Mouse (Mus musculus): Measurements from ENCODE around the gene Eno3. TPM values are rescaled to one million over a fixed set of nuclear protein-coding genes. Genes with fewer than 3 reads are reported as not detected.
A peak's percentile ranks its signal among the peaks of the same experiment; 100 is the strongest.

The Eno3 gene
- polyA plus RNA-seq, 1 experiment from 2014 or later, result 9.6 TPM

DNA sequence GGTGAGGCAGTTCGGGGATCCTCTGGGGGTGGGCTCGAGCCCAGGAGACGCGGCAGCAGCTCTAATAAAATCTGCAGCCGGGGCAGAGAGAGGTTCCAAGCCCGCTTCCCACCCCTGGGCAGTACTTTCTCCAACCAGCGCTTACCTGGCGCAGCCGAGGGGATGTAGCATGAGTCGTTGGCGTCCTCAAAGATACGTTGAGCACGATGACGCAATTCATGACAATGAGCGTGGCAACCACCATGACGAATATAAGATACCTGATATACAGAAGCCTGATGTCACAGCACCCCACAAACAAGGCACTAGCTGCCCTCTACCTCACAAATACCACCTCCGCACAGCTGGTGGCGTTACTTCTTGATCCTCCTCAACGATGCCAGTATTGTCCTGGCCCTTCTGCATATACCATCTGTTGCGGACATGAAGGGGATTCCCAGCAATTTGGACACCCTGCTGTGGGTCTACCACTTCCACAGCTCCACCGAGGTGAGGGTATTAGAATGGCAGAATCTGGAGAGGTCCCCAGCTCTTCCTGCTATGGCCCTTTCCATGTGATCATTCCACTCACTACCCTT is 41.4 kb upstream of the Eno3 start, which contains the start of gene 4930544D05Rik:
Gene 4930544D05Rik, plus strand, starts transcription at position 333 of the 578 bp plus-strand sequence.
- peak within 1 kb of the TSS; percentile 41 for H3K4me3 ChIP-seq (ENCODE audit: low read depth, low read length)
- no peaks in the 10 kb centered on the region for H3K9me3 ChIP-seq (ENCODE audit: control insufficient read depth, low read length)
- peak within 1 kb of the TSS; percentile 72 for H3K4me2 ChIP-seq (replicated peaks; ENCODE audit: low read depth)
- WGBS, result 18% methylated on average over 21 of the region's 21 CpGs
- no peak for ATAC-seq (ENCODE audit: low FRiP score, low TSS enrichment)
- H3K9ac ChIP-seq (ENCODE audit: low read length), result peak within 1 kb of the TSS; percentile 56
- H3K4me1 ChIP-seq (replicated peaks; ENCODE audit: control insufficient read depth, insufficient read depth), result no peaks in the 10 kb centered on the region
- DNase-seq (ENCODE audit: low spot score), result no peak
- H3K27ac ChIP-seq (replicated peaks), result peak within 1 kb of the TSS; percentile 67
- no peaks in the 10 kb centered on the region for H3K27me3 ChIP-seq (ENCODE audit: control insufficient read depth, insufficient read depth, low read length)
- peaks cover 3% of the 10 kb centered on the region; the same call in 1 of the 2 replicates for H3K36me3 ChIP-seq (ENCODE audit: control insufficient read depth, insufficient read depth, low read length)
- TF ChIP-seq EP300 (optimal IDR thresholded peaks at IDR 0.05) (no peak), CTCF (IDR thresholded peaks at IDR 0.05; ENCODE audit: low read depth) (no peak)

DNA sequence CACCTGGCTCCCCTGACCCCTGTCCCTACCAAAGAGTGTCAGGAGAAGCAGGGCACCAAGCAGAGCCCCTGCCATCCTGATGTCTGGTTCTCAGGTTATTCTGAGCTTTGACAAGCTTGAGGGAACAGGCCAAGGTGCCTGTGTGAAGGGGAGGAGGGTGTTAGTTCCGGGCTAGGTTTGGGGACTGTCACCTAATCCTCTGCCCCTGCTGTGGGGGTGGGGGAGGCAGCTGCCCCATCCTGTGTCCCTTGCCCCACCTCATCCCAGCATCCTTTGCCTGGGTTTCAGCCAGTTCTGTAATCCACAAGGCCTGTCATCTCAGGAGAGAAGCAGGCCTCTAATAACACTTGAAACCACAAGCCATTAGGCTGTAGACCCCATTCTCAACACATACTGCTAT is 37.9 kb upstream of the Eno3 start, which contains the start of gene Chrne:
Gene Chrne, minus strand, starts transcription at position 116 of the 400 bp plus-strand sequence.
- Histone ChIP-seq H3K4me1 (replicated peaks; ENCODE audit: control insufficient read depth, insufficient read depth) (no peaks in the 10 kb centered on the region), H3K27me3 (ENCODE audit: control insufficient read depth, insufficient read depth, low read length) (no peaks in the 10 kb centered on the region), H3K4me2 (replicated peaks; ENCODE audit: low read depth) (no peak within 1 kb of the TSS), H3K9ac (ENCODE audit: low read length) (no peak within 1 kb of the TSS), H3K4me3 (ENCODE audit: low read depth, low read length) (no peak within 1 kb of the TSS), H3K36me3 (ENCODE audit: control insufficient read depth, insufficient read depth, low read length) (no peaks in the 10 kb centered on the region), H3K9me3 (ENCODE audit: control insufficient read depth, low read length) (no peaks in the 10 kb centered on the region), H3K27ac (replicated peaks) (no peak within 1 kb of the TSS)
- TF ChIP-seq CTCF (IDR thresholded peaks at IDR 0.05; ENCODE audit: low read depth) (no peak), EP300 (optimal IDR thresholded peaks at IDR 0.05) (no peak)
- ATAC-seq (ENCODE audit: low FRiP score, low TSS enrichment) (no peak), DNase-seq (ENCODE audit: low spot score) (no peak)
- WGBS, result 35% methylated on average over 1 of the region's 1 CpGs

DNA sequence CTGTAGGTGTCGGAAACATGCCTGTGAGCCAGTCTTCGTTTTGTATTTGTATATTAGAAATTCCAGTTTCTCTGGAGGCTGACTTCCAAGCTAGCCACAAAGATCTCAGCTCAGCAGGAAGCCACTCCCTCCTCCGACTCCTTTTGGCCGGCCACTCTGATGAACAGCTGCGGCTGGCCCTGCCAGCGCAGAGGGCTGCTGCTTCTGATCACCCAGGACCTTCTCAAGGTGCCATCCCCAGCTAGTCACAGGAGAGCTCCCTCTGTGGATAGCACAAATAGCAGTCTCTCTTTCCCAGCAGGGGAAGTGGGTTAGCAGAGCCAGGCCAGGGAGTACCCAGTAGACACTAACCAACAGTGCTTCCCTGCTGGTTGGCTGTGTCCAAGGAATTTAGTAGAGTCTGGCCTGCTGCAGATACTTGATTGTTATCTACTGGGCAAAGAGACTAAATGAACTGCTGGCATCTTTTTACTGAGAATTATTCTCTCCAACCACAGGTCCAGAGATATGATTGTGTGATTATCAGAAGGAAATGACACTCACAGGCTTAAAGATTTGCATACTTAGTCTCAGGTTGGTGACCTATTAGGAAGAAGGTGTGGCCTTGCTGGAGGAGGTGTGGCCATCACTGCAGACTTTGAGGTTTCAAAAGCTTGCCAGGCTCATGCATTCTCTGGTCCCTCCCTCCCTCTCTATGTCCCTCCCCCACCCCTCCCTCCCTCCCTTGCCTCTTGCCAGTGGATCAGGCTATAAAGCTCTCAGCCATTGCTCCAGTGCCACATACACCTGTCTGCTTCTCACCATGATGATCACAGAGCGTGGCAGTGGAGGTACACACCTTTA is 34.8 kb upstream of the Eno3 start:
- WGBS, result 32% methylated on average over 7 of the region's 7 CpGs
- ATAC-seq (ENCODE audit: low FRiP score, low TSS enrichment), result peak; percentile 69
- Histone ChIP-seq H3K9ac (ENCODE audit: low read length) (peak overlapping the region; percentile 23; the same call in 1 of the 2 replicates), H3K27ac (replicated peaks) (no peak overlapping the region), H3K4me3 (ENCODE audit: low read depth, low read length) (no peak overlapping the region), H3K9me3 (ENCODE audit: control insufficient read depth, low read length) (no peaks in the 10 kb centered on the region), H3K4me1 (replicated peaks; ENCODE audit: control insufficient read depth, insufficient read depth) (no peaks in the 10 kb centered on the region), H3K27me3 (ENCODE audit: control insufficient read depth, insufficient read depth, low read length) (no peaks in the 10 kb centered on the region), H3K4me2 (replicated peaks; ENCODE audit: low read depth) (no peak overlapping the region), H3K36me3 (ENCODE audit: control insufficient read depth, insufficient read depth, low read length) (no peaks in the 10 kb centered on the region)
- DNase-seq (ENCODE audit: low spot score), result peak; percentile 61
- no peak for TF ChIP-seq EP300 (optimal IDR thresholded peaks at IDR 0.05)
- no peak for TF ChIP-seq CTCF (IDR thresholded peaks at IDR 0.05; ENCODE audit: low read depth)

DNA sequence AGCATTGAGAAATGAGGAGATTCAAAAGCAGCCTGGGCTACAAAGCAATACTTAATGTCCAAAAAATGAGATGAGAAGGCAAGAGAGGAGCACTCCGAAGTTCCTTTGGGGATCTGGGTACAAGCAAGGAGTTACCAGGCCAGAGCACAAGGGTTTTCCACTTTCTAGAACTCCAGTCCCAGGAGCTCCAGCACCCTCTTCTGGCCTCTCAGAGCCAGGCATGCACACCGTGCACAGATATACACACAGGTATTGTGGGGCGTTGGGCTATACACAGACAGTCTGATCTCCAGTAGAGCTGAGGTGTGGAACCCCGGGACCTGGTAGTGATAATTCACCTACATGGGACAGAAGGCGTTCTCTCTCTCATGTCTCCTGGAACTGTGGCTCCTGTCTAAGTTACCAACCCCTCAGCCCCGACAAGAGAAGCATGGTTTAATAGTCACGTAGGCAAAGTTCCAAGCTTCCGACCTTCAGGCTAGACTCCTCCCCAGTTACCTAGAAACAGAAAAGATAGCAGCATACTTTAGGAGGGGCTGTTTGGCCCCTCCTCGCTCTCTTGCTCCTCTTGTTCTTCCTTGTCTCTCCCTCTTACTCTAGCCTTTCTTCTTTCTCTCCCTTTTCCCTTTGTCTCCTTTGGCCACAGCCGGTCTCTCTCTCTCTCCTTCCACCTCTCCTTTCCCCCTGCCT is 33.8 kb upstream of the Eno3 start:
- no peak overlapping the region for H3K4me3 ChIP-seq (ENCODE audit: low read depth, low read length)

DNA sequence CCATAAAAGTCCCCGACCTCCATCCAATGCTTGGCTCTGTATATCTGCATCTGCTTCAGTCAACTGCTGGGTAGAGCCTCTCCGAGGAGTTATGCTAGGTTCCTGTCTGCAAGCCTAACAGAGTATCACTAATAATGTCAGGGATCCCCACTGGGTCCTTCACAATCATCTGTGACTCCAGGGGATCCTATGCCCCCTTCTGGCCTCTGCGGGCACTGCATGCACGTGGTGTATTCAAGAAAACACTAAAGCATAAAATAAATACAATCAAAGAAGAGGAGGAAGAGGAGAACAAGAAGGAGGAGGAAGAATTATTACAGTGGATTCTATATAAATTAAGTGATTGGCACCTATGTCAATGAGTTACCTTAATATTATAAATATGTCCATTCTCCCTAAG is 31.5 kb upstream of the Eno3 start:
- 54% methylated on average over 4 of the region's 4 CpGs for WGBS
- Histone ChIP-seq H3K27ac (replicated peaks) (no peak overlapping the region), H3K4me2 (replicated peaks; ENCODE audit: low read depth) (no peak overlapping the region), H3K36me3 (ENCODE audit: control insufficient read depth, insufficient read depth, low read length) (no peaks in the 10 kb centered on the region), H3K27me3 (ENCODE audit: control insufficient read depth, insufficient read depth, low read length) (no peaks in the 10 kb centered on the region), H3K9me3 (ENCODE audit: control insufficient read depth, low read length) (no peaks in the 10 kb centered on the region), H3K9ac (ENCODE audit: low read length) (no peak overlapping the region), H3K4me1 (replicated peaks; ENCODE audit: control insufficient read depth, insufficient read depth) (no peaks in the 10 kb centered on the region), H3K4me3 (ENCODE audit: low read depth, low read length) (no peak overlapping the region)
- peak; percentile 67 for DNase-seq (ENCODE audit: low spot score)
- no peak for ATAC-seq (ENCODE audit: low FRiP score, low TSS enrichment)
- no peak for TF ChIP-seq EP300 (optimal IDR thresholded peaks at IDR 0.05)
- peak; percentile 83 for TF ChIP-seq CTCF (IDR thresholded peaks at IDR 0.05; ENCODE audit: low read depth)

More for the DNA sequence above, 33.8 kb upstream of the Eno3 start:
- no peak for TF ChIP-seq EP300 (optimal IDR thresholded peaks at IDR 0.05)
- peak; percentile 64 for TF ChIP-seq CTCF (IDR thresholded peaks at IDR 0.05; ENCODE audit: low read depth)
- Histone ChIP-seq H3K27ac (replicated peaks) (no peak overlapping the region), H3K9ac (ENCODE audit: low read length) (no peak overlapping the region), H3K4me1 (replicated peaks; ENCODE audit: control insufficient read depth, insufficient read depth) (no peaks in the 10 kb centered on the region), H3K9me3 (ENCODE audit: control insufficient read depth, low read length) (no peaks in the 10 kb centered on the region), H3K4me2 (replicated peaks; ENCODE audit: low read depth) (no peak overlapping the region), H3K36me3 (ENCODE audit: control insufficient read depth, insufficient read depth, low read length) (no peaks in the 10 kb centered on the region), H3K27me3 (ENCODE audit: control insufficient read depth, insufficient read depth, low read length) (no peaks in the 10 kb centered on the region)
- WGBS, result 65% methylated on average over 10 of the region's 10 CpGs
- ATAC-seq (ENCODE audit: low FRiP score, low TSS enrichment) (peak; percentile 39; the same call in 1 of the 2 replicates), DNase-seq (ENCODE audit: low spot score) (no peak)
